Mouse (Mus musculus): ENCODE measurements around the gene Sox10. TPM values are rescaled to one million over a fixed set of nuclear protein-coding genes. Genes with fewer than 3 reads are reported as not detected.
A peak's percentile ranks its signal among the peaks of the same experiment; 100 is the strongest.

The Sox10 gene
- total and polyA plus RNA-seq, 2 experiments from 2014 or later, result 14.2 to 40.3 TPM

- Histone ChIP-seq H3K27me3 (ENCODE audit: insufficient read depth, low read length) (no peaks in the 10 kb centered on the region), H3K36me3 (ENCODE audit: insufficient read depth, low read length) (no peaks in the 10 kb centered on the region), H3K9me3 (ENCODE audit: low read length) (no peaks in the 10 kb centered on the region), H3K4me3 (ENCODE audit: low read length) (peak within 1 kb of the TSS; percentile 62), H3K4me1 (ENCODE audit: insufficient read depth, low read length) (peaks cover 8% of the 10 kb centered on the region; the same call in 1 of the 2 replicates), H3K27ac (peak within 1 kb of the TSS; percentile 81), H3K4me2 (ENCODE audit: low read depth, low read length) (peak within 1 kb of the TSS; percentile 84), H3K9ac (replicated peaks; ENCODE audit: low read length) (peak within 1 kb of the TSS; percentile 91)
- 1% methylated on average over 56 of the region's 85 CpGs for WGBS
- DNase-seq (ENCODE audit: low spot score) (peak; percentile 60), ATAC-seq (peak; percentile 78)
- TF ChIP-seq CTCF (IDR thresholded peaks at IDR 0.05; ENCODE audit: low read depth), result no peak
These were observed 56.4 kb downstream of the Sox10 start, which contains the start of gene Micall1 for GRCm38 (mm10) chr15:79108421-79109320. TSS of gene Micall1 (plus strand) at chr15:79108898.

GRCm38 (mm10) chr15:79107966-79108365, 57.1 kb downstream of the Sox10 start:
- Histone ChIP-seq H3K4me1 (ENCODE audit: insufficient read depth, low read length) (peaks cover 8% of the 10 kb centered on the region; the same call in 1 of the 2 replicates), H3K9ac (replicated peaks; ENCODE audit: low read length) (no peak overlapping the region), H3K4me3 (ENCODE audit: low read length) (0 out of 2 replicates have a peak overlapping the region, but pooled peaks have one; percentile 62), H3K36me3 (ENCODE audit: insufficient read depth, low read length) (no peaks in the 10 kb centered on the region), H3K9me3 (ENCODE audit: low read length) (no peaks in the 10 kb centered on the region), H3K27me3 (ENCODE audit: insufficient read depth, low read length) (no peaks in the 10 kb centered on the region), H3K27ac (peak overlapping the region; percentile 81), H3K4me2 (ENCODE audit: low read depth, low read length) (peak overlapping the region; percentile 84)
- TF ChIP-seq CTCF (IDR thresholded peaks at IDR 0.05; ENCODE audit: low read depth), result no peak
- peak; percentile 11 for DNase-seq (ENCODE audit: low spot score)
- no peak for ATAC-seq
- 20% methylated on average over 7 of the region's 7 CpGs for WGBS

GRCm38 (mm10) chr15:79105804-79106203, 59.2 kb downstream of the Sox10 start:
- H3K27ac ChIP-seq, result no peak overlapping the region
- DNase-seq (ENCODE audit: low spot score) (no peak), ATAC-seq (no peak)
- TF ChIP-seq CTCF (IDR thresholded peaks at IDR 0.05; ENCODE audit: low read depth), result no peak
- no peaks in the 10 kb centered on the region for H3K36me3 ChIP-seq (ENCODE audit: insufficient read depth, low read length)
- no peak overlapping the region for H3K4me3 ChIP-seq (ENCODE audit: low read length)
- H3K9ac ChIP-seq (replicated peaks; ENCODE audit: low read length), result no peak overlapping the region
- 0 out of 2 replicates have a peak, but pooled peaks cover 3% of the 10 kb centered on the region for H3K4me1 ChIP-seq (ENCODE audit: insufficient read depth, low read length)
- WGBS, result 41% methylated on average over 2 of the region's 2 CpGs
- no peaks in the 10 kb centered on the region for H3K27me3 ChIP-seq (ENCODE audit: insufficient read depth, low read length)
- no peaks in the 10 kb centered on the region for H3K9me3 ChIP-seq (ENCODE audit: low read length)
- no peak overlapping the region for H3K4me2 ChIP-seq (ENCODE audit: low read depth, low read length)

Other genes with a start within 250 kb of the Sox10 start
- gene Lgals1, start 238.5 kb downstream of the Sox10 start, total RNA-seq (2014; rRNA removed), result 67.6 and 91.5 TPM in 2 replicates
- gene Lgals1, start 238.5 kb downstream of the Sox10 start, polyA plus RNA-seq (2015; fragmentation: Nextera tagmentation; extraction: Ambion mirVana), result 141 and 144 TPM in 2 replicates
- gene Nol12, start 230.3 kb downstream of the Sox10 start, total RNA-seq (2014; rRNA removed), result 4.7 and 8.8 TPM in 2 replicates
- gene Nol12, start 230.3 kb downstream of the Sox10 start, polyA plus RNA-seq (2015; fragmentation: Nextera tagmentation; extraction: Ambion mirVana), result 54.8 and 56.4 TPM in 2 replicates
- gene Triobp, start 217.5 kb downstream of the Sox10 start, total RNA-seq (2014; rRNA removed), result 42.0 and 57.6 TPM in 2 replicates
- 19.0 and 20.7 TPM in 2 replicates for gene Triobp, start 217.5 kb downstream of the Sox10 start, polyA plus RNA-seq (2015; fragmentation: Nextera tagmentation; extraction: Ambion mirVana)
- gene H1f0, start 136.8 kb downstream of the Sox10 start, total RNA-seq (2014; rRNA removed), result 211 and 233 TPM in 2 replicates
- gene H1f0, start 136.8 kb downstream of the Sox10 start, polyA plus RNA-seq (2015; fragmentation: Nextera tagmentation; extraction: Ambion mirVana), result 259 and 272 TPM in 2 replicates
- 0.47 and 1.2 TPM in 2 replicates for gene Galr3, start 123.4 kb downstream of the Sox10 start, total RNA-seq (2014; rRNA removed)
- gene Galr3, start 123.4 kb downstream of the Sox10 start, polyA plus RNA-seq (2015; fragmentation: Nextera tagmentation; extraction: Ambion mirVana), result 0.20 and 0.25 TPM in 2 replicates
- 60.4 and 62.5 TPM in 2 replicates for gene Ankrd54, start 102.3 kb downstream of the Sox10 start, total RNA-seq (2014; rRNA removed)
- 36.7 and 42.4 TPM in 2 replicates for gene Ankrd54, start 102.3 kb downstream of the Sox10 start, polyA plus RNA-seq (2015; fragmentation: Nextera tagmentation; extraction: Ambion mirVana)
- 221 and 229 TPM in 2 replicates for gene Eif3l, start 90.1 kb downstream of the Sox10 start, total RNA-seq (2014; rRNA removed)
- 163 and 164 TPM in 2 replicates for gene Eif3l, start 90.1 kb downstream of the Sox10 start, polyA plus RNA-seq (2015; fragmentation: Nextera tagmentation; extraction: Ambion mirVana)
- 28.1 and 36.4 TPM in 2 replicates for gene Micall1, start 56.3 kb downstream of the Sox10 start, total RNA-seq (2014; rRNA removed)
- 8.0 and 9.5 TPM in 2 replicates for gene Micall1, start 56.3 kb downstream of the Sox10 start, polyA plus RNA-seq (2015; fragmentation: Nextera tagmentation; extraction: Ambion mirVana)
- 49.9 and 50.1 TPM in 2 replicates for gene Polr2f, start 24.2 kb downstream of the Sox10 start, total RNA-seq (2014; rRNA removed)
- gene Polr2f, start 24.2 kb downstream of the Sox10 start, polyA plus RNA-seq (2015; fragmentation: Nextera tagmentation; extraction: Ambion mirVana), result 326 and 334 TPM in 2 replicates
- gene 1700088E04Rik, start 24.0 kb downstream of the Sox10 start, total RNA-seq (2014; rRNA removed), result 6.0 and 10.1 TPM in 2 replicates
- gene 1700088E04Rik, start 24.0 kb downstream of the Sox10 start, polyA plus RNA-seq (2015; fragmentation: Nextera tagmentation; extraction: Ambion mirVana), result 18.0 and 21.4 TPM in 2 replicates
- 59.4 and 68.0 TPM in 2 replicates for gene Pick1, start 63.9 kb upstream of the Sox10 start, total RNA-seq (2014; rRNA removed)
- gene Pick1, start 63.9 kb upstream of the Sox10 start, polyA plus RNA-seq (2015; fragmentation: Nextera tagmentation; extraction: Ambion mirVana), result 67.7 and 70.0 TPM in 2 replicates
- gene Gm49486, start 64.2 kb upstream of the Sox10 start, total RNA-seq (2014; rRNA removed), result 0.61 and 1.7 TPM in 2 replicates
- gene Gm49486, start 64.2 kb upstream of the Sox10 start, polyA plus RNA-seq (2015; fragmentation: Nextera tagmentation; extraction: Ambion mirVana), result 1.5 and 2.1 TPM in 2 replicates
- gene Slc16a8, start 89.5 kb upstream of the Sox10 start, total RNA-seq (2014; rRNA removed), result 1.0 and 2.0 TPM in 2 replicates
- gene Slc16a8, start 89.5 kb upstream of the Sox10 start, polyA plus RNA-seq (2015; fragmentation: Nextera tagmentation; extraction: Ambion mirVana), result 3.1 and 3.7 TPM in 2 replicates
- gene Baiap2l2, start 120.3 kb upstream of the Sox10 start, total RNA-seq (2014; rRNA removed), result 1.7 and 2.3 TPM in 2 replicates
- gene Baiap2l2, start 120.3 kb upstream of the Sox10 start, polyA plus RNA-seq (2015; fragmentation: Nextera tagmentation; extraction: Ambion mirVana), result 6.5 and 6.8 TPM in 2 replicates
- 24.3 and 28.8 TPM in 2 replicates for gene Pla2g6, start 163.2 kb upstream of the Sox10 start, total RNA-seq (2014; rRNA removed)
- 15.2 and 15.7 TPM in 2 replicates for gene Pla2g6, start 163.2 kb upstream of the Sox10 start, polyA plus RNA-seq (2015; fragmentation: Nextera tagmentation; extraction: Ambion mirVana)
- 4.0 and 5.4 TPM in 2 replicates for gene Maff, start 181.4 kb upstream of the Sox10 start, total RNA-seq (2014; rRNA removed)
- gene Maff, start 181.4 kb upstream of the Sox10 start, polyA plus RNA-seq (2015; fragmentation: Nextera tagmentation; extraction: Ambion mirVana), result 1.7 and 2.0 TPM in 2 replicates
- 72.4 and 113 TPM in 2 replicates for gene Tmem184b, start 238.3 kb upstream of the Sox10 start, total RNA-seq (2014; rRNA removed)
- gene Tmem184b, start 238.3 kb upstream of the Sox10 start, polyA plus RNA-seq (2015; fragmentation: Nextera tagmentation; extraction: Ambion mirVana), result 26.6 and 31.6 TPM in 2 replicates